Mouse (Mus musculus): ENCODE data around the gene Kmo. TPM values are rescaled to one million over a fixed set of nuclear protein-coding genes. Genes with fewer than 3 reads are reported as not detected.

Kmo gene
- polyA plus RNA-seq, 1 experiment from 2014 or later = 0.16 TPM

- Histone ChIP-seq H3K27me3 (ENCODE audit: control insufficient read depth, insufficient read depth, low read length) (no peaks in the 10 kb centered on the region), H3K9ac (replicated peaks; ENCODE audit: low read depth, low read length) (no peak overlapping the region), H3K36me3 (ENCODE audit: control insufficient read depth, insufficient read depth, low read length) (no peaks in the 10 kb centered on the region), H3K4me2 (replicated peaks; ENCODE audit: low read depth, low read length) (no peak overlapping the region), H3K4me3 (ENCODE audit: low read depth, low read length) (no peak overlapping the region), H3K9me3 (ENCODE audit: control insufficient read depth, low read depth, low read length) (no peaks in the 10 kb centered on the region), H3K27ac (ENCODE audit: low read length) (no peak overlapping the region), H3K4me1 (ENCODE audit: control insufficient read depth, insufficient read depth, low read length) (no peaks in the 10 kb centered on the region)
- no peak for ATAC-seq (ENCODE audit: insufficient number of reproducible peaks, insufficient read depth, low FRiP score, low read depth)
- WGBS = 85% methylated on average over 7 of the region's 7 CpGs
These were observed 18.9 kb downstream of the Kmo start for GRCm38 (mm10) chr1:175639072-175639471.

- Histone ChIP-seq H3K36me3 (ENCODE audit: control insufficient read depth, insufficient read depth, low read length) (no peaks in the 10 kb centered on the region), H3K27me3 (ENCODE audit: control insufficient read depth, insufficient read depth, low read length) (no peaks in the 10 kb centered on the region), H3K4me1 (ENCODE audit: control insufficient read depth, insufficient read depth, low read length) (no peaks in the 10 kb centered on the region), H3K4me3 (ENCODE audit: low read depth, low read length) (no peak overlapping the region), H3K4me2 (replicated peaks; ENCODE audit: low read depth, low read length) (no peak overlapping the region), H3K9me3 (ENCODE audit: control insufficient read depth, low read depth, low read length) (no peaks in the 10 kb centered on the region), H3K9ac (replicated peaks; ENCODE audit: low read depth, low read length) (no peak overlapping the region), H3K27ac (ENCODE audit: low read length) (no peak overlapping the region)
- WGBS = 76% methylated on average over 6 of the region's 6 CpGs
- ATAC-seq (ENCODE audit: insufficient number of reproducible peaks, insufficient read depth, low FRiP score, low read depth) = no peak
These were observed 20.4 kb downstream of the Kmo start for GRCm38 (mm10) chr1:175640435-175641150.

GRCm38 (mm10) chr1:175643496-175644265 lies 23.5 kb downstream of the Kmo start:
- H3K27ac ChIP-seq (ENCODE audit: low read length) = no peak overlapping the region
- H3K36me3 ChIP-seq (ENCODE audit: control insufficient read depth, insufficient read depth, low read length) = no peaks in the 10 kb centered on the region
- ATAC-seq (ENCODE audit: insufficient number of reproducible peaks, insufficient read depth, low FRiP score, low read depth) = no peak
- H3K9ac ChIP-seq (replicated peaks; ENCODE audit: low read depth, low read length) = no peak overlapping the region
- H3K27me3 ChIP-seq (ENCODE audit: control insufficient read depth, insufficient read depth, low read length) = no peaks in the 10 kb centered on the region
- 54% methylated on average over 5 of the region's 5 CpGs for WGBS
- H3K9me3 ChIP-seq (ENCODE audit: control insufficient read depth, low read depth, low read length) = no peaks in the 10 kb centered on the region
- H3K4me2 ChIP-seq (replicated peaks; ENCODE audit: low read depth, low read length) = no peak overlapping the region
- H3K4me3 ChIP-seq (ENCODE audit: low read depth, low read length) = no peak overlapping the region
- no peaks in the 10 kb centered on the region for H3K4me1 ChIP-seq (ENCODE audit: control insufficient read depth, insufficient read depth, low read length)

- Histone ChIP-seq H3K27me3 (ENCODE audit: control insufficient read depth, insufficient read depth, low read length) (no peaks in the 10 kb centered on the region), H3K9me3 (ENCODE audit: control insufficient read depth, low read depth, low read length) (no peaks in the 10 kb centered on the region), H3K4me2 (replicated peaks; ENCODE audit: low read depth, low read length) (no peak overlapping the region), H3K27ac (ENCODE audit: low read length) (no peak overlapping the region), H3K36me3 (ENCODE audit: control insufficient read depth, insufficient read depth, low read length) (no peaks in the 10 kb centered on the region), H3K4me3 (ENCODE audit: low read depth, low read length) (no peak overlapping the region), H3K9ac (replicated peaks; ENCODE audit: low read depth, low read length) (no peak overlapping the region), H3K4me1 (ENCODE audit: control insufficient read depth, insufficient read depth, low read length) (no peaks in the 10 kb centered on the region)
- 52% methylated on average over 9 of the region's 9 CpGs for WGBS
- ATAC-seq (ENCODE audit: insufficient number of reproducible peaks, insufficient read depth, low FRiP score, low read depth) = no peak
These were observed 26.8 kb downstream of the Kmo start for GRCm38 (mm10) chr1:175646952-175647351.

GRCm38 (mm10) chr1:175648615-175649014 lies 28.4 kb downstream of the Kmo start:
- no peaks in the 10 kb centered on the region for H3K4me1 ChIP-seq (ENCODE audit: control insufficient read depth, insufficient read depth, low read length)
- no peaks in the 10 kb centered on the region for H3K36me3 ChIP-seq (ENCODE audit: control insufficient read depth, insufficient read depth, low read length)
- H3K27ac ChIP-seq (ENCODE audit: low read length) = no peak overlapping the region
- no peak overlapping the region for H3K9ac ChIP-seq (replicated peaks; ENCODE audit: low read depth, low read length)
- no peaks in the 10 kb centered on the region for H3K27me3 ChIP-seq (ENCODE audit: control insufficient read depth, insufficient read depth, low read length)
- H3K9me3 ChIP-seq (ENCODE audit: control insufficient read depth, low read depth, low read length) = no peaks in the 10 kb centered on the region
- ATAC-seq (ENCODE audit: insufficient number of reproducible peaks, insufficient read depth, low FRiP score, low read depth) = no peak
- no peak overlapping the region for H3K4me2 ChIP-seq (replicated peaks; ENCODE audit: low read depth, low read length)
- no peak overlapping the region for H3K4me3 ChIP-seq (ENCODE audit: low read depth, low read length)
- WGBS = 88% methylated on average over 4 of the region's 4 CpGs

- WGBS = 89% methylated on average over 4 of the region's 4 CpGs
- no peak for ATAC-seq (ENCODE audit: insufficient number of reproducible peaks, insufficient read depth, low FRiP score, low read depth)
- H3K27me3 ChIP-seq (ENCODE audit: control insufficient read depth, insufficient read depth, low read length) = no peaks in the 10 kb centered on the region
- H3K4me2 ChIP-seq (replicated peaks; ENCODE audit: low read depth, low read length) = no peak overlapping the region
- H3K4me3 ChIP-seq (ENCODE audit: low read depth, low read length) = no peak overlapping the region
- H3K4me1 ChIP-seq (ENCODE audit: control insufficient read depth, insufficient read depth, low read length) = no peaks in the 10 kb centered on the region
- no peak overlapping the region for H3K27ac ChIP-seq (ENCODE audit: low read length)
- H3K9me3 ChIP-seq (ENCODE audit: control insufficient read depth, low read depth, low read length) = no peaks in the 10 kb centered on the region
- no peak overlapping the region for H3K9ac ChIP-seq (replicated peaks; ENCODE audit: low read depth, low read length)
- no peaks in the 10 kb centered on the region for H3K36me3 ChIP-seq (ENCODE audit: control insufficient read depth, insufficient read depth, low read length)
These were observed 39.7 kb downstream of the Kmo start for GRCm38 (mm10) chr1:175659900-175660299.

- Histone ChIP-seq H3K36me3 (ENCODE audit: control insufficient read depth, insufficient read depth, low read length) (no peaks in the 10 kb centered on the region), H3K27ac (ENCODE audit: low read length) (no peak overlapping the region), H3K4me2 (replicated peaks; ENCODE audit: low read depth, low read length) (no peak overlapping the region), H3K9me3 (ENCODE audit: control insufficient read depth, low read depth, low read length) (no peaks in the 10 kb centered on the region), H3K4me3 (ENCODE audit: low read depth, low read length) (no peak overlapping the region), H3K4me1 (ENCODE audit: control insufficient read depth, insufficient read depth, low read length) (no peaks in the 10 kb centered on the region), H3K9ac (replicated peaks; ENCODE audit: low read depth, low read length) (no peak overlapping the region), H3K27me3 (ENCODE audit: control insufficient read depth, insufficient read depth, low read length) (no peaks in the 10 kb centered on the region)
- 76% methylated on average over 5 of the region's 5 CpGs for WGBS
- no peak for ATAC-seq (ENCODE audit: insufficient number of reproducible peaks, insufficient read depth, low FRiP score, low read depth)
These were observed 48.7 kb downstream of the Kmo start for GRCm38 (mm10) chr1:175668666-175669405.

GRCm38 (mm10) chr1:175669456-175669855 lies 49.3 kb downstream of the Kmo start:
- Histone ChIP-seq H3K4me2 (replicated peaks; ENCODE audit: low read depth, low read length) (no peak overlapping the region), H3K4me1 (ENCODE audit: control insufficient read depth, insufficient read depth, low read length) (no peaks in the 10 kb centered on the region), H3K27ac (ENCODE audit: low read length) (no peak overlapping the region), H3K9ac (replicated peaks; ENCODE audit: low read depth, low read length) (no peak overlapping the region), H3K4me3 (ENCODE audit: low read depth, low read length) (no peak overlapping the region), H3K27me3 (ENCODE audit: control insufficient read depth, insufficient read depth, low read length) (no peaks in the 10 kb centered on the region), H3K36me3 (ENCODE audit: control insufficient read depth, insufficient read depth, low read length) (no peaks in the 10 kb centered on the region), H3K9me3 (ENCODE audit: control insufficient read depth, low read depth, low read length) (no peaks in the 10 kb centered on the region)
- ATAC-seq (ENCODE audit: insufficient number of reproducible peaks, insufficient read depth, low FRiP score, low read depth) = no peak
- WGBS = 86% methylated on average over 3 of the region's 3 CpGs
